Mouse (Mus musculus): ENCODE results near the gene Neurl2.

DNA sequence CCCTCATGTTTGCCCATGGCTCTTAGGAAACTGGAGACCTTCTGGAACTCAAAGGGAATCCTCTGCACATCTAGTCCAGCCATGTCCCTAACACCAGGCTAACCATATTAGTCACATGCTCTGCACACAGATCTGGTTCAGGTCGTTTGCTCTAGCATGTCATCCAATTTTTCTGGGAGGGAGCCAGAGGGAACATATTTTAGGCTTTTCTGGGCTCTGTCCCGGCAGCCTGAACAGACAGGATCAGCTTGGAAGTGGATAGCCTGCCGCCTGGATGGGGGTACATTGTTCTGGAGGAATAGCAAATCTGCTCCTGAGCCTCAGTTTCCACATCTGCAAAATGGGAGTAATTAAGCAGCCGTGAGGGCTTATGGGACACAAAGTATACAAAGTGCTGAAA, 27.8 kb upstream of the Neurl2 start:
- TF ChIP-seq CTCF (conservative IDR thresholded peaks at IDR 0.05 in 1 of 2, IDR thresholded peaks at IDR 0.05 in 1 of 2; ENCODE audit: low read depth in 2 of 2, low read length in 2 of 2) (no peak), UBTF (IDR thresholded peaks at IDR 0.05; ENCODE audit: low read depth, low read length) (no peak), CHD2 (IDR thresholded peaks at IDR 0.05; ENCODE audit: low read length) (no peak), EP300 (IDR thresholded peaks at IDR 0.05; ENCODE audit: low read length) (no peak), USF1 (IDR thresholded peaks at IDR 0.05; ENCODE audit: low read depth, low read length) (no peak), POLR2AphosphoS2 (IDR thresholded peaks at IDR 0.05; ENCODE audit: low read depth, low read length) (no peak), TCF12 (IDR thresholded peaks at IDR 0.05; ENCODE audit: low read depth, low read length) (no peak)
